Mouse (Mus musculus) brain, embryonic 14.5 days (tissue): Measurements from ENCODE around the gene Rgs7bp.

Experiments
- CTCF ChIP-seq: fragments of 200-500 bp; IDR thresholded peaks from 2 replicates; pipeline ENCODE4 v1.5.1; 2012; ENCODE audit warnings: inconsistent platforms, mild to moderate bottlenecking, moderate library complexity, borderline replicate concordance; ENCODE audit not compliant: insufficient read depth, insufficient read length; ENCODE audit errors: extremely low read depth
- POLR2A ChIP-seq: fragments of 200-500 bp; IDR thresholded peaks from 2 replicates; pipeline ENCODE4 v1.6.1; 2012; ENCODE audit warnings: mild to moderate bottlenecking, inconsistent platforms, borderline replicate concordance; ENCODE audit not compliant: poor library complexity, insufficient read depth, insufficient read length, severe bottlenecking; ENCODE audit errors: extremely low read depth

- TF ChIP-seq POLR2A (no peak), CTCF (no peak)
These were observed 76.6 kb downstream of the Rgs7bp start for GRCm38 (mm10) chr13:104978176-104978575.
